Mouse (Mus musculus) lung, embryonic 14.5 days (tissue): ENCODE results near the gene Usp5. TPM values are rescaled to one million over a fixed set of nuclear protein-coding genes. Genes with fewer than 3 reads are reported as not detected.

Experiments
- ATAC-seq: fragments of 200-750 bp; cut with Nextera tagmentation; 2 replicates; pipeline ENCODE4 v1.8.0; 2017; ENCODE audit warnings: mild to moderate bottlenecking, moderate TSS enrichment, moderate library complexity; ENCODE audit not compliant: insufficient read depth
- DNase-seq: peaks from one replicate; pipeline ENCODE4 v3.0.0-alpha.2; 2015
- H3K27ac ChIP-seq: fragments of 300-500 bp; sonication (generic); 2 replicates; pipeline ENCODE4 v1.5.1; 2014; ENCODE audit warnings: low read depth, mild to moderate bottlenecking, moderate library complexity
- H3K27me3 ChIP-seq: fragments of 300-500 bp; sonication (generic); 2 replicates; pipeline ENCODE4 v1.6.1; 2014; ENCODE audit warnings: low read length, control low read depth; ENCODE audit not compliant: insufficient read depth
- H3K36me3 ChIP-seq: fragments of 300-500 bp; sonication (generic); 2 replicates; pipeline ENCODE4 v1.6.1; 2014; ENCODE audit warnings: control low read depth; ENCODE audit not compliant: insufficient read depth
- H3K4me1 ChIP-seq: fragments of 300-500 bp; sonication (generic); 2 replicates; pipeline ENCODE4 v1.6.1; 2014; ENCODE audit warnings: antibody characterized with exemption, control low read depth; ENCODE audit not compliant: insufficient read depth
- H3K4me2 ChIP-seq: fragments of 300-500 bp; sonication (generic); 2 replicates; pipeline ENCODE4 v1.6.1; 2014; ENCODE audit warnings: mild to moderate bottlenecking
- H3K4me3 ChIP-seq: fragments of 300-500 bp; sonication (generic); 2 replicates; pipeline ENCODE4 v1.5.1; 2014; ENCODE audit warnings: low read depth, low read length
- H3K9ac ChIP-seq: fragments of 300-500 bp; sonication (generic); 2 replicates; pipeline ENCODE4 v1.6.1; 2014
- H3K9me3 ChIP-seq: fragments of 300-500 bp; sonication (generic); 2 replicates; pipeline ENCODE4 v1.6.1; 2016; ENCODE audit warnings: low read depth, low read length, control low read depth
- CTCF ChIP-seq: IDR thresholded peaks from 2 replicates; pipeline ENCODE4 v1.5.1; 2016; ENCODE audit warnings: antibody characterized with exemption, low read depth
- WGBS: fragments of 180-500 bp; shearing (Covaris S2); extraction: QIAGEN DNeasy Blood & Tissue Kit; methylation state at CpG from one replicate; pipeline ENCODE4 v1.1.7; 2014; 5-methylcytosine and 5-hydroxymethylcytosine counted together
- polyA plus RNA-seq: library from polyadenylated mRNA; unstranded; fragments of >200 nt; fragmentation: Nextera tagmentation; extraction: Ambion mirVana; gene quantifications from 2 replicates; pipeline ENCODE4 v1.2.1, GENCODE M21; 2014

The Usp5 gene
- polyA plus RNA-seq, 1 experiment from 2014 or later, result 143 TPM

DNA sequence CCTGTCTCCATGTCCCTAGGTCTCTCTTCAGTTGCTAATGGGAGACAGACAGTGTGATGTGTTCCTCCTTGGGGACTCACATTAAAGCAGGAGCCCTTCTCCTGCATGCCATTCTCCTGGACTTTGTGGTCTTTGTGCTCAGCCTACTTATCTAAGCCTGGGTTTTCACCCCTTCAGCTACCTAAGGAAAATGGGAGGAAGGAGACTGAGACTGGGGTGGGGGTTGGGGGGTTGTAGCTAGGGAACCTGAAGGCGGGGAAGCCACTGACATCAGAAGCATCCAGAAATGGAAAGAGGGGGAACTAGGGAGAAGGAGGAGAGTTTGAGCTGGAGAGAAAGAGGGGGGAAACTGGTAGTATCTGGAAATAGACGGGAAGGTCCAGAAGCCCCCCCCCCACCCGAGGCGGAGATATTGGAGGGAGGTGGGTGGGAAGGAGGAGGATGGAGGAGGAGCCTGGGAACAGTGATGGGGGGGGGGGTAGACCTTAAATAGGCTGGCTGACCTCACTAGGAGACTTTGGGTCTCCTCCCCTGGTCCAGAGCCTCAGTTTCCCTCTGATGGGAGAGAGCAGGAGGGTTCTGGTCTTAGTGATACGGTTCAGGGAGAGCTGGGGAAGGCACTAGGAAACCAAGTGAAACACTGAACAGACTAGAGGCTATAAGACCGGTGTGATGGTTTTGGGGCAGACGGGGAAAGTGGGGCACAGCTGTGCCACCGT, 33.3 kb upstream of the Usp5 start:
- ATAC-seq, result no peak
- no peak overlapping the region for H3K4me3 ChIP-seq
- WGBS, result 11% methylated on average over 8 of the region's 8 CpGs
- peak overlapping the region; percentile 93 for H3K4me2 ChIP-seq
- H3K4me1 ChIP-seq, result 0 out of 2 replicates have a peak, but pooled peaks cover 6% of the 10 kb centered on the region
- H3K27me3 ChIP-seq, result peaks cover 39% of the 10 kb centered on the region; the same call in 1 of the 2 replicates
- no peaks in the 10 kb centered on the region for H3K9me3 ChIP-seq
- TF ChIP-seq CTCF, result no peak
- no peak for DNase-seq
- no peaks in the 10 kb centered on the region for H3K36me3 ChIP-seq
- H3K27ac ChIP-seq, result no peak overlapping the region
- no peak overlapping the region for H3K9ac ChIP-seq

DNA sequence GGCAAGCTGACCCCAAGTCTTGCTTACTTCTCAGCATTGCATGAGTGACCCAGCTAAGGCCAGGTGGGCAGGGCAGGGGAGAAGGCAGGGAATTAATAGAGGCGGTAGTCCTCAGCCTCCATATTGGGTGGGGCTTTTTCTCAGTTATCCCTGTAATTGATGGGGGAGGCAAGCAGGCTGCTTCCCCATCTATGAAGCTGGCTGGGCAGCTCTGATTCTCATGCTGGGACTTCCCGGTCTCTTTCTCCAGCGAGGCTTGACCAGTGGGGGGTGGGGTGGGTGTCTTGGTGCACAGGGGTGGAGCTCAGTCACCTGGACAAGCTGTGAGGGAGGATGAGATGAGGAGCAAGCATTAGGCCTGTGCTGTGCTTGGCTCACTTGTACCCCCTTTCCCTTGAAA, 32.5 kb upstream of the Usp5 start:
- Histone ChIP-seq H3K27me3 (peaks cover 36% of the 10 kb centered on the region; the same call in 1 of the 2 replicates), H3K4me2 (no peak overlapping the region), H3K4me1 (0 out of 2 replicates have a peak, but pooled peaks cover 6% of the 10 kb centered on the region), H3K4me3 (no peak overlapping the region), H3K9ac (no peak overlapping the region), H3K27ac (no peak overlapping the region), H3K36me3 (no peaks in the 10 kb centered on the region), H3K9me3 (no peaks in the 10 kb centered on the region)
- ATAC-seq, result no peak
- TF ChIP-seq CTCF, result no peak
- WGBS, result 46% methylated on average over 3 of the region's 3 CpGs
- no peak for DNase-seq

DNA sequence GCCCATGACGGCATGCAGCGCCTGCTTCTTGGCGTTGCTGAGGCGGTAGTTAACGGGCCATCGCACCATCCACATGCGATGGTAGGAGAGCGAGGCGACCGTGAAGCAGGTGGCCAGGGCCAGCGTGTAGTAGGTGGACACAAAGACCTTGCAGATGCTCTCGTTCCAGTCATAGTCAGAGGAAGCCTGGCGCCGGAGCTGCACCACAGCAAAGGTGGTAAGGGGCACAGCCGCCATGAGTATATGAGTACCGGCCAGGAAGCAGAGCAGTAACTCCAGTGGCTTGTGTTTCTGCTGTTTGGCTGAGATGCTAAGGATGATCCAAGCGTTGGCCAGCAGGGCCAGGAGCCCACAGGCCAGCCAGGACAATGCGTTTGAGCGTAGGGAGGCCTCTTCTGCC, 32.0 kb upstream of the Usp5 start:
- H3K27me3 ChIP-seq, result peaks cover 33% of the 10 kb centered on the region; the same call in 1 of the 2 replicates
- H3K9me3 ChIP-seq, result no peaks in the 10 kb centered on the region
- H3K4me1 ChIP-seq, result 0 out of 2 replicates have a peak, but pooled peaks cover 10% of the 10 kb centered on the region
- no peak overlapping the region for H3K27ac ChIP-seq
- no peak for TF ChIP-seq CTCF
- H3K4me2 ChIP-seq, result no peak overlapping the region
- 78% methylated on average over 19 of the region's 19 CpGs for WGBS
- ATAC-seq (no peak), DNase-seq (no peak)
- no peak overlapping the region for H3K9ac ChIP-seq
- H3K4me3 ChIP-seq, result no peak overlapping the region
- H3K36me3 ChIP-seq, result no peaks in the 10 kb centered on the region

DNA sequence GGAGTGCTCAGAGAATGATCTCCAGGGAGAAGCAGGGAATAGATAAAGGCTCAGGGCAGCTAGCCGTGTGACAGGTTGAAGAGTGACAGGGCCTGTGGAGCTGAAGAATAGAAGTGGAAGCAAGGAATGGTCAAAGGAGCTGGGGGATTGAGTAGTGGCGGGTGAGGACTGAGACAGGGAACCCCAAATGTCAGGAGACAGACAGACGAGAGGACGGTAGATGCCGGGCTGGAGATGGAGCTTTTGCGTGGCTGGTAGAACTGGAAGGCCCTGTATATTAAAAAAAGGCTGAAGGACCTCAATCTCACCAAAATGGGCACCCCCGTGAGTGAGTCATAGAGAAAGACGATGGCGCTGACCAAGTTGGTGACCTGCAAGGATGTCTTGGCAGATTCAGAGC, 31.2 kb upstream of the Usp5 start:
- Histone ChIP-seq H3K4me1 (0 out of 2 replicates have a peak, but pooled peaks cover 12% of the 10 kb centered on the region), H3K4me2 (no peak overlapping the region), H3K27me3 (peaks cover 33% of the 10 kb centered on the region; the same call in 1 of the 2 replicates), H3K9ac (no peak overlapping the region), H3K4me3 (no peak overlapping the region), H3K27ac (no peak overlapping the region), H3K9me3 (no peaks in the 10 kb centered on the region), H3K36me3 (no peaks in the 10 kb centered on the region)
- ATAC-seq (no peak), DNase-seq (no peak)
- WGBS, result 79% methylated on average over 9 of the region's 9 CpGs
- TF ChIP-seq CTCF, result no peak

DNA sequence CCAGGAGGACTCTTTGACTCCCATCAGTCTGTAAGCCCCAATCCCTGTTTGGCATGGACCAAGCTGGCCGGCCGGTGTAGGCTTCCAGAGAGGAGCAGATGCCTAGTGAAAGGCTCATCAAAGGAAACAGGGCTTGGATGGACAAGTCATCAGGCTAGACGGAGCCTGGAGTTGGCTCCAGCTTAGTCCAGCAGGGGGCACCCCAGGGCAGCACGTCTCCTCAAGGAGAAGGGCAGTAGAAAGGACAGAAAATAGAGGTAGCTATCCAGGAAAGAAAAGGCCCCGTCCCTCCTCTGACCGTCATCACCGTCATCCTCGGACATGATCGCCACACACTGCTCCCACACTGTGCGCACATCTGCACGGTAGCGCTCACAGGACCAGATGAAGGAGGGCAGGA, 30.4 kb upstream of the Usp5 start:
- peak; percentile 95 for TF ChIP-seq CTCF
- H3K27ac ChIP-seq, result no peak overlapping the region
- H3K9me3 ChIP-seq, result no peaks in the 10 kb centered on the region
- DNase-seq (peak; percentile 94), ATAC-seq (peak; percentile 8; the same call in 1 of the 2 replicates)
- H3K4me3 ChIP-seq, result no peak overlapping the region
- H3K4me1 ChIP-seq, result 0 out of 2 replicates have a peak, but pooled peaks cover 12% of the 10 kb centered on the region
- peak overlapping the region; percentile 10; the same call in 1 of the 2 replicates for H3K4me2 ChIP-seq
- peaks cover 30% of the 10 kb centered on the region; the same call in 1 of the 2 replicates for H3K27me3 ChIP-seq
- no peaks in the 10 kb centered on the region for H3K36me3 ChIP-seq
- 0 out of 2 replicates have a peak overlapping the region, but pooled peaks have one; percentile 2 for H3K9ac ChIP-seq
- WGBS, result 6% methylated on average over 12 of the region's 12 CpGs

DNA sequence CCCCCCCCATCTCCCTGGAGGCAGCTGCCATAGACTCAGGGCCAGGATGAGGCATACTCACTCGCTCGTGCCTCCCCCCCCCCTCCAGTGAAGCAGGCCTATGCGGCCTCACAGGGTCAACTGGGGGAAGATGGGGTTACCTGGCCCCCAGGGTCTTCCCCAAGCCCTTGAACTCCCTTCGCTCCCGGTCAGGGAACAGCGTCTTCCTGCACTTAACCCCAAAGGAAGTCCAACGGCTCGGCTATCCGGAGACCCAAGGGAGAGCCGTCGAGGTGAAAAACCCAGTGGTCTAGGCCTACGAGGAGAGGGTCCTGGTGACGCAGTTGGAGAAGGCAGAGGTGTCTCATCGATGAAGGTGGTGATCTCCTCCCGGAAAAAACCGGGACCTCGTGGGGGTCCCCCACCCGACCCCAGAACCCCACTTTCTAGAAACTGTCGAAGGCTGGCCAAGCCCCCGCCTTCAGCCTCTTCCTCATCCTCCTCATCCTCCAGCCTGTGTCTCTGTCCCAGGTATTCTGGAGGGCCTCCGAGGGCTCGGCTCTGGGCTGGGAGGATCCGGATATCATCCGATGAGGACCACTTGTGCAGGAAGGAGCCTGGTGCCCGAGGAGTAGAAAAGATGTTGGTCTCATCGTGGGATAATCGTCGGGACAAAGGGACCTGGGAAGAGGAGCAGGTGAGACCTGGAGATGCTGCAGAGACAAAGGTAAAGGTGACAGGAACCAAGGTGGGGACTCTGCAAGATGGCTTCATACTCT, 29.5 kb upstream of the Usp5 start:
- ATAC-seq (no peak), DNase-seq (no peak)
- Histone ChIP-seq H3K4me3 (peak overlapping the region; percentile 77; the same call in 1 of the 2 replicates), H3K36me3 (peaks cover 4% of the 10 kb centered on the region), H3K4me1 (0 out of 2 replicates have a peak, but pooled peaks cover 12% of the 10 kb centered on the region), H3K9me3 (no peaks in the 10 kb centered on the region), H3K27ac (no peak overlapping the region), H3K27me3 (peaks cover 24% of the 10 kb centered on the region; the same call in 1 of the 2 replicates), H3K4me2 (peak overlapping the region; percentile 87), H3K9ac (no peak overlapping the region)
- TF ChIP-seq CTCF, result no peak
- WGBS, result 65% methylated on average over 28 of the region's 28 CpGs
